Mouse (Mus musculus) monocyte, adult 59 days (primary cell): Measurements from ENCODE around the gene Mup1. TPM values are rescaled to one million over a fixed set of nuclear protein-coding genes. Genes with fewer than 3 reads are reported as not detected.

ENCODE experiments used
- total RNA-seq, 2 experiments: library from RNA; stranded (reverse); gene quantifications; one replicate each; pipeline ENCODE4 v1.2.4; 2023

Gene Mup1
- total RNA-seq, result not detected

DNA sequence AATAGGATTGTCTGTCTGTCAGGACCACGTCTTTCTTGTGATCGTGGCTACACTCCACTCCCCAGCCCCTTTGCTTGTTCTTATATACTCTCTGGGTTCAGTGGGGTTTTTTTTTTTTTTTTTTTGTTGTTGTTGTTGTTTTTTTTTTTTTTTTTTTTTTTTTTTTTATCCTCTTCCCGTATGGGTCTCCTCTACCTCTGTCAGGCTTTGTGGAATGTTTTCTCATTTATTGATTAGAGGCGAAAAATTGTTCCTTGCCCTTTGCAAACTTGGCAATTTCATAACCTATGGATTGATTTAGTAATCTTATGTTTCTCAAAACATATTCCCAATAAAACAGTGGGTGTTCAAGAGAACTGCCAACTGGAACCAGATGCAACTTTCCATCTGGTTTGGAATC is at the start of gene Mup1:
Mup1 (minus strand) TSS at position 101 of the 400 bp plus-strand sequence.

Other genes with a start within 250 kb of the Mup1 start
- not detected for gene Mup9, start 80.0 kb downstream of the Mup1 start, total RNA-seq
- not detected for gene Mup10, start 80.2 kb upstream of the Mup1 start, total RNA-seq
- not detected for gene Mup11, start 160.5 kb upstream of the Mup1 start, total RNA-seq
- gene Mup12, start 239.4 kb upstream of the Mup1 start, total RNA-seq, result not detected